Mouse (Mus musculus): ENCODE results near the gene Lhb. TPM values are rescaled to one million over a fixed set of nuclear protein-coding genes. Genes with fewer than 3 reads are reported as not detected.
A peak's percentile ranks its signal among the peaks of the same experiment; 100 is the strongest.
"Not testable (repeated sequence)": the region's sequence is repeated elsewhere in the genome, so short reads cannot be mapped to it uniquely, and the experiment has no call there.

Lhb gene
- total RNA-seq, 4 experiments from 2014 or later = not detected

DNA sequence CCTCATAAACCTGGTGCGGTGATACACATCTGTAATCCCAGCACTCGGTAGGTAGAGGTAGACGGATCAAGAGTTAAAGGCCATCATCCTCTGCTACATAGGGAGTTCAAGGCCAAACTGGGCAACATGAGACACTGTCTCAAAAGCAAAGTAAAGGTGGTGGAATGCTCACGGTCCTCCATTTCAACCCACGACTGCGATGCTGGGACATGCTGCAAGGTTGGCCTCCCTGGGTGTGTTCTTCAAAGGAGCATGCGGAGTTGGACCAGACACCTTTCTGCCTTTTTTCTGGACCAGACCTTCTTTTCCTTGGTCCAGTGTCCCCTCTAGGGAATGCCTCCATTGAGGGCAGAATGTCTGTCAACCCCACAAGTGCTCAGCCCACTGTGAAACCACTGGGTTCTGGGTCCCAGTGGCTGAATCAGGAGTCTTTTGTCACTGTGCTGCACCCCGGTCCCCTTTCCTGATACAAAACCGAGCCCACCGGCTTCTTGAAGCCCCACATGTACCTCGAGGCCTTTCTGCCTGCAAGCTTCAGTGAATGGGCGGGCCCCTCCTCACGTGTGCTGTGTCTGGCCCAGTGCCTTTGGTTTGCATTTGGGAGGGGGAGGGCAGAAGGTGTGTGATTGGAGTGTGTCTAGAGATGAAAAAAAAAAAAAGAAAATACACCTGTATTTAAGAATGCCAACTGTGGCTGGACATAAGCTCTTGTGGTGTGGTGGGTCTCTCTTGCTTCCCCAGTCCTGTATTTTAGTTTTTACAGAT is 35.5 kb downstream of the Lhb start:
- no peak for DNase-seq

DNA sequence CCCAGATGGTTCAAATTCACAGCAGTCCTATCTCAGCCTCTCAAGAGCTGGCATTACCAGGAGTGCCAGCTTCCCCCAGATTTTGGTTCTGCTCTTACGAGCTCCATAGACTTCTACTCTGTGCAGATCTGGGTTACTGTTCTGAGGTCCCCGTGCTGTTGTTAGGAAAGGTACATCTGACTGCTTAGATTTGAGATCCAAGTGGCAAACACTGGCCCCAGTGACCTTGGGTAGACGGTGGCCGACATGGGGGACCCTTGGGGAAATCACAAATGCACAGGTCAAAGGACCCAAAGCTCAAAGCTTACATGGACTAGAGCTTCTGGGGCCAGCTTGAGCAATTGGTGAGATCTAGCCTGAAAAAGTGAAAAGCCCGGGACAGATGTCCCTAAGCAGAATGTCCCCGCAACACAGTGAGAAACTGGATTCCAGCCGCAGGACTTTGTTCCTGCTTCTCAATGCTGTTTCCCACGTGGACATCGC is 36.1 kb downstream of the Lhb start:
- DNase-seq = no peak

DNA sequence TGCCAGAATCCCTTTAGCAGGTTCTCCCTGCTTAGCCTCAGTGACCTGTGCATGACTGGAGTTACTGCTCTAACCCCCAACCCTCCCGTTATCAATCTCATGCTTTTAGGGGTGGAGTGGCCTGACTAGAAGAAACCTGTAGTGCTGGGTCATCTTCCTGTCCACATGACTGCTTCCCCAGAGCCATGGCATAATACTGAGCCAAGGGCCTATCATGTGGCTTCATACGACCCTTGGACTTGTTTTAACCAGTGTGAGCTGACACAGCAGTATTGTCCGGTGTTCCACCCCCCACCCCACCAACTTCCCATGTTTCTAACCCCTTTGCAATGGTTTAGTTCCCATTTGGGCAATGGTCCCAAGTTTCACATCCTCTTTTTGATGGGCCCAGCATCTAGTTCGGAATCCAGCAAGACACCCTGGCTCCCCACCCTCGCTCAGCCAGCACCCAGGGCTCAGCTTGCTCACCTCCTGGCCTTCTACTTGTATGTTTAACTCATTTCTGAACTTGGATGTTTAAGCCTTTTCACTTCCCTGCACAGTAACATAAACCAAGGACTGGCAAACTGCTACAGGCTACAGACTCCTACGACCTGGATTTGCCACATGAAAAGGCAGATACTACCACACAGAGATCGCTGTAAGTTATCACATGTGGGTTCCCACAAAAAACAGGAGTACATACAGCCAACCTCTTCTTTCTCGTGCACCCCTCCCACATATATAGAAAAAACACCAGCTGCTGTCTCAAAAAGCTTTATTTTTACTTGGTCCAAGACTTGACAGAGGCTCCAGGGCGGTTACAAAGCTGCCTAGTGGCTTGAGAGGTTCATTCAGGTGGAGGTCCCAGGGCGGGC is 36.8 kb downstream of the Lhb start:
- no peak for DNase-seq

DNA sequence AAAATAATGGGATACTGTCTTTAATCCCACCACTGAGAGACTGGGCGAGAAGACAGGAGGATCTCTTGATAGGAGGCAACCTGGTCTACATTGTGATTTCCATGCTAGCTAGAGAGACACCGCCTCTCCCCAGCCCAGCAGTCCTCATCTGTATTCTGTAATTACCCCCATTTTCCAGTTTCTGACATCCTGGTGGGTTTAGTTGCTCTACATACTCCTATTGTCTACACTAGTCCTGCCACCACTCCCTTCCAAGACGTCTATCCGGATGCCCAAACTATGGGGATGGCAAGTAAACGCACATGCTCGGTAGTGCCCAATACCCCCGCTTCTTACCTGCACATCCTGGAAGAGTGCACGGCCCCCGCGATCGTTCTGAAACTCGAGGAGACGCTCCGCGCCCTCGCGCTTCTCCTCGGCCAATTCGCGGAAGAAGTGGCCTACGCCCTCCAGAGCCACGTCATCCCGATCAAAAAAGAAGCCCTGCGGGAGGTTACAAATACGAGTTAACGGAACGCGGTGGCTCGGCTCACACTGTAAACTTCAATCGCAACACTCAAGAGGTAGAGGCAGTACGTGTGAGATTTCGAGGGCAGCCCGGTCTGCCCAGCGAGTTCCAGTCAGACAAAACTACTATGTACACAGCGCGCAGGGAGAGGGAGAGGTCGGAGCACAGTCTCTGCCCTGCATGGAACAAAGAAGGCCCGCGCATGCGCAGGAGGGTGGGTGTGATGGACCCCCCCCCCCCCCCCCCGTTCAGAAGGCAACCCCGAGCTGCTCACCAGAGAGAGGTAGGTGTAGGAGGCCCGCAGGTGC is 38.3 kb downstream of the Lhb start:
- DNase-seq = no peak

DNA sequence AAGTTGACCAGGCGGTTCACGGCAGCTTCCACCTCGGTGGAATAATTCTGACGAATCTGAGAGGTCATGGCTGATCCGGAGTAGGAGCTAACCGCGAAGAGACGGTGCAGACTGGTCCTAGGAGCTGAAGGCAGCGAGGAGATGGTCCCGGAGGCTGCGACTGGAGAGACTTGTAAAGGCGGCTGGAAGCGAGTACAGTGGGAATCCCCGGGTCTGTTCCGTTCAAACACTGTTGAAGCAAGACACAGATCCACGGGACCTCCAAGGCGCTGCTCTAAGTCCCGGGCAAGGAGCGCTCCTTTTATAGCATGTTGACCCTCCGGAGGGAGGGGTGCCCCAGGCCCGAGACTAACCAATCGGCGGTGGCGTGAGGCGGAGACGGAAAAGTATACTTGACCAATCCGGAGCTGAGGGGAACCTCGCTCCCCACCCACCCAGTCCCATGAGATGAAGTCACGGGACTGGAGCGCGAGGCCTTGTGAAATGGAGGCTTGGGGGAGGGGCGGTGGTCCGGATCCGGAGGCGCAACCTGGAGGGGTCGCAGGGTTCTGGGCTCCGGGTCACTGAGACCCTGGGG is 39.0 kb downstream of the Lhb start, which contains the start of gene Ftl1:
Gene Ftl1 (minus strand): TSS at position 321 of the 577 bp plus-strand sequence.
- peak; percentile 98 for DNase-seq

DNA sequence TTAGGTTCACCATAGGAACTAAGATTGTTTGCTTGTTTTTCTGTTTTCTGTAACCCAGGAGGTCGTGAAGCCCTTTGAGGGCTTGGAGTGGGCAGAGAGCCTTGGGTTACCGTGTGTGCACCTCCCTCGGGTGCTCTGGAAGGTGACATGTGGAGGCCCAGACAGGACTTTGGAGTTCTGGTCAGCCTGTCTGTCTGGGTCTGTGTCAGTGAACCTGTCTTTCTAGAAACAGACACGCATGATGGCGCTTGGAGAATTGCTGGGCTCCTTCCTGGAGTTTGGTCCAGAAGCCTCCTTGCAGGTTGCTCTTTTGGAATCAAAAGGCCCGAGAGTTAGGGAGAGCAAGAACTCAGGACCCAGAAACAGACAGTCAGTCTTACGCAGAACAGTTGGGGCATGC is 39.8 kb downstream of the Lhb start:
- no peak for DNase-seq

DNA sequence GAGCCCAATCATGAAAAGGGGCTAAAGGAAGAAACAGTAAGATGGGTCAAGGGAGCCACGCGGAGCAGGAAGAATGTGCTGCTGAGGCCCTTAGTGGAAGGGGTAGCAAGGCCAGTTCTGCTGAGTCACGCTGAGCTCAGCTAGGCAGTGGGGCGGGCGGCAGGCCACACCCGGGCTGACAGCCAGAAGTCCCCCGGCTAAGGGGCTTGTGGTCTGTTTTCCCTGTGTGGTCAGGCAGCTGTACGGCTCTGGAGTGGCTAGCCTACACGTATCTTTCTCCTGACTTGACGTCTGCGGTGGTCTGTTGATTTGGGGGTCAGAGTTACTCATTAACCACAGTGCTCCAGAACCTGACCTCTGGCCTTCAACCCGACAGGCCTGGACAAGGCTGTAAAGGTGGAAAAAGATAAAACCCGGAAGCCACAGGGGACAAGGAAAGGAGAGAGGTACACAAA is 40.3 kb downstream of the Lhb start:
- peak; percentile 80 for DNase-seq

DNA sequence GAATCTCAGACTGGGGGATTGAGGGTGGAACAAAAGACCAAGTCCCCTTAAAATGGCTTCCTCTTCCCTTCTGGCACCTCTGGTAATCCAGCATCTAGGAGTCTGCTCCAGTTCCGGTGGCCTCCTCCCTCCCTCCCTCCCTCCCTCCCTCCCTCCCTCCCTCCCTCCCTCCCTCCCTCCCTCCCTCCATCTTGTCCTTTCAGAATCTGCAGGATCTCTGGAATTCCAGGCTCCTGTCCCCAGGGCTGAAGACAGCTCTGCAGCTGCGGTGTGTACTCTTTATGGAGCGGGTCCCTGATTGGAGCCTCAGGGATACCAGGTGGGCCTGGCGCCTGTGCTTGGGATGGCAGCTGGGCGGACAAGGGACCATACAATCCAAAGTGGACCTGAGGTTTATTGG is 40.7 kb downstream of the Lhb start:
- DNase-seq = no peak

DNA sequence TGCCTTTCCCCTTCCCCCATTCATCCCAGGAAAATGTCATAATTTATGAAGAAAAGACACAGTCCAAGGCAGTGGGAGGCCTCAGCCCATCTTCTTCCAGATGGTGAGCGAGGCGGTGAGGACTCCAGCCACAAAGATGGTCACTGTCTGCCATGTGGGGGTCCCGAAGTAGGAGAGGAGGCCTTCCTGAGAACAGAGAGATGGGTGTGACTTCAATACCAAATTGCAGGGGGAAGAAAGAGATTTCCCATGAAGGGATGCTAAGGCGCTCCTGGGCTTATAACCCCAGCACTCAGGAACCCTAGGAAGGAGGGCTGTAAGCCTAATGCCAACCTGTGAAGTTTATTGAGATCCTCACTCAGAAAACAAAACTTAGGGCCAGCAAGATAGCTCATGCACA is 41.2 kb downstream of the Lhb start:
- no peak for DNase-seq

DNA sequence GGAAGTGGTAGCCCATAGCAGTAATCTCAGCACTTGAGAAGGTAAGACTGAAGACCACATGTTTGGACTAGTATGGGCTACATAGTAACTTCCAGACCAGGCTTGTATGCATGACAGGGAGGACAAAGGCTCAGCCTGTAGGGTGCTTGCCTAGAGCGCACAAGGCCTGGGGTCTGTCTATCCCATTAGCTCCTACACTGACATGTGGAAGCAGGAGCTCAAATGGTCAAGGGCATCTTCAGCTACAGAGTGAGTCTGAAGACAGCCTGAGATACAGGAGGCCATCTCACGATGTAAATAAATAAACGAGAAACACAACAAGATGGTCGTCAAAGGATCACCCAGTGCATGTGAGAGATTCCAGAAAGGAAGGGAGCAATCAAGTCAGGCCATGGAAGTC is 41.7 kb downstream of the Lhb start:
- no peak for DNase-seq

DNA sequence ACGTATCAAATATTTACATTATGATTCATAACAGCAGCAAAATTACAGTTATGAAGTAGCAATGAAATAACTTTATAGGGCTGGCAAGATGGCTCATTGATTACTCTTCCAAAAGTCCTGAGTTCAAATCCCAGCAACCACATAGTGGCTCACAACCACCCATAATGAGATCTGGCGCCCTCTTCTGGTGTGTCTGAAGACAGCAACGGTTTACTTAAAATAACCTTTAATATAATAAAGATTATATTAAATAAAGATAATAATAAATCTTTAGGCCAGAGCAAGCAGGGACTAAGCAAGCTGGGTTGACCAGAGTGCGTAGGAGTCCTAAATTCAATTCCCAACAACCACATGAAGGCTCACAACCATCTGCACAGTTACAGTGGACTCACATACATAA is 42.2 kb downstream of the Lhb start:
- not testable (repeated sequence) for DNase-seq

DNA sequence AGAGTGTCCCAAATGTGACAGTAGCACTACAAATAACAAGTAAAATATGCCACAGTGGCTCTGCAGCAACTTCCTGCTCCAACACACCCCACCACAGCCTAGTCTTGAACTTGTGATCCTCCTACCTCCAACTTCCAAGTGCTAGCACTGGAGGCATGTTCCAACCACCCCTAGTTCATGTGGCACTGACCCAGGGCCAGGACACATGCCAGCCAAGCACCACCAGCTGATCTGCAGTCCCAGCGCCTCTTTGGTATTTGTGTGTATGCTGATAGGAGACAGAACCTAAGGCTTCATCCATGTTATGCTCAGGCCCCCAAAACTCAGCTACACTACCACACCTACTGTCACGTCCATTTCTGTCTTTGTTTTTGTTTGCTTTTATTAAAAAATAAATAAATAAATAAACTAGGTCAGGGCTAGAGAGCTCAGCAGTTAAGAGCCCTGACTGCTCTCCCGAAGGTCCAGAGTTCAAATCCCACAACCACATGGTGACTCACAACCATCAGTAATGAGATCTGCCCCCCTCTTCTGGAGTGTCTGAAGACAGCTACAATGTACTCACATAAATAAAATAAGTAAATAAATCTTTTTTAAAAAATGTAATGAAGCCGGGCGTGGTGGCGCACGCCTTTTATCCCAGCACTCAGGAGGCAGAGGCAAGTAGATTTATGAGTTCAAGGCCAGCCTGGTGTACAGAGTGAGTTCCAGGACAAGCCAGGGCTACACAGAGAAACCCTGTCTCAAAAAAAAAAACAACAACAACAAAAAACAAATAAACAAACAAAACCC is 43.6 kb downstream of the Lhb start:
- DNase-seq = no peak

DNA sequence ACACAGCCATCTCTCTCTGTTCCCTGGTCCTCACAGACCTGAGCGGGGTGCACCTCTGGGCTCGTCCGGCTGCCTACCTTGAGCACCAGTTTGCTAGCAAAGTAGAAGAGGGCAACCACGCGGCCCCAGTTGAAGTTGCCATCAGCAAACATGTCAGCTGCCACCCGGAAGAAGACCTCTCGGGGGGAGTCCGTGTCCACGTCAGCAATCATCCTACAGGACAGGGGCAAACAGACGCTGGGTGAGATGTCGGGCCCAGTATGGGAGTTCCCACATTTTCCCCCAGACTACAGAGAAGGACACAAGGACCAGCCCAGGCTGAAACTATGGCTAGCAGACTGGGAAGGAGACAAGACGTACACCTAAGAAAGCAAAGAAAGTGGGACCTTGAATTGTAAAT is 44.5 kb downstream of the Lhb start:
- no peak for DNase-seq

DNA sequence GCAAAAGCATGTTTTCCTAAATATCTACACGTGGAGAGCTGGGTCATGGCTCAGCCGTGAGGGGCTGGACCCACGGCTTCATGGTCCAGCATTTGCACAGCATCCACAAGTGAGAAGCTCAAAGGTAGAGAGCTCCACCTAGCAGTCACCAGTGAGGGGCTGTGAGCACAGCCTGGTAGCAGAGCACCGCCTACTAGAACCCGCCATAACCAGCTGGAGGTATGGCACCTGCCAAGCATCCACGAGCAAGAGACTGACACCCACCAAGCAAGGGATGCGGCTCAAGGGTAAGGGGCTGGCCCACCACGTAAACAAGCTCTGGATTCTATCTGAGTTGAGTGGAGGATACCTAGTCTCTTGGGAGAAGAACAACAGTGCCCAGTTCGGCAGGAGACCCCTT is 44.9 kb downstream of the Lhb start:
- no peak for DNase-seq

DNA sequence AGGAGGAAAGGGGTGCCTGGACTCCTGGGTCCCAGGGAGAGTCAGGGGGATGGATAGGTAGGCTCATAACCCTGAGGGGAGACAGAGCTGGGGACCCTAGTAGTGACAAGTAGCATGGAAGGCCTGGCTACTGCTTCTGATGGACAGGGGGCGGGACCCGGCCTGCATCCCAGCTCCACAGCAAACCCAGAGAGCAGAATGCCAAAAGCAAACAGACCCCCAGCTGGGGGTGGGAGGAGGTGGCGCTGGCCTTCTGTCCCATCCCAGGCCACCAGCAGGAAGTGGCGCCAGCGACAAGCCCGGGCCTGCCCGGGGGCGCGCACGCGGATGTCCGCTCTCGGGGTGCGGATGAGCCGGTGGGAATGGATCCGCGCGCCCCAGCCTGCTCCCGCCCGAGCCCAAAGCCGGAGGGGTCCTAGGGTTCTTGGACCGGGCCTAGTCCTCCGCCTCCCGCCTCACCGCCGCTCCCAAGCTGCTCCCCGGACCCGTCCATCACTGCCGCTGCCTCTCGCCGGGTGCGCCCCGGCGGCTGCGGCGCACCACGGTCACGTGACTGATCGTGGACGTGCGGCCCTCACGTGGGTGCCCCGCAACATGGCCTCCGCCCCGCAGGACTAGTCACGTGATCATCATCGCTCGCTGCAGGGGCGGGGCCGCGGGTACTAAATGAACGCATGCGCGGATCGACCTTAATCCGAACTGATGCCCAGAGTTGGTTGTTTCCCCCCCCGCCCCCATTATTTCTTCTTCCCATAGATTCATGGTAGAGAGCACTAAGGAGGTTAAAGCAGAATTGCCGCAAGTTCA is 45.9 kb downstream of the Lhb start, which contains the start of gene Bax:
Gene Bax (minus strand): TSS at position 616 of the 807 bp plus-strand sequence.
- peak; percentile 95 for DNase-seq

DNA sequence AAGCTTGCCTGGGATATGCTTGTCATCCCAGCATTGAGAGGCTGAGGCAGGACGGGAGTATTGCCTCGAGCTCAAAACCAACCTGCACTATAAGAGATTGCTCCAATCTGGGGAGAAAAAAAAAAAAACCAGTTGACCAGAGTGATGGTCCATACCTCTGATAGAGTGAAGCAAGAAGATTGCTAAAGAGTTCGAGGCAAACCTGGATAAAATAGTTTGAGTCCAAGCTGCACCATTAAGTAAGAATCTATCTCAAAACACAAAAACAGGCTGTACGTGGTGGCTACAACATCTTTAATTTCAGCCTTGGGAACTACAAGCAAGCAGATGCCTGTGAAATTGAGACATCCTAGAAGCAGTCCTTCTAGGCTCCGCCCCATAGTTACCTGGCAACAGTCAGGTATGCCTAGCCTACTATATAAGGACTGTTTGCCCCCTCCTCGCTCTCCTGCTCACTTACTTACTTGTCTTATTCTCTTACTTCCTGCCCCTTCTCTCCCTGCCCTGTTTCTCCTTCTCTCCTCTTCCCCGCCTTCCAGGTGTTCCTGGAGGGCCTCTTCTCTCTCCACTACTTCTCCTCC is 46.6 kb downstream of the Lhb start:
- no peak for DNase-seq

DNA sequence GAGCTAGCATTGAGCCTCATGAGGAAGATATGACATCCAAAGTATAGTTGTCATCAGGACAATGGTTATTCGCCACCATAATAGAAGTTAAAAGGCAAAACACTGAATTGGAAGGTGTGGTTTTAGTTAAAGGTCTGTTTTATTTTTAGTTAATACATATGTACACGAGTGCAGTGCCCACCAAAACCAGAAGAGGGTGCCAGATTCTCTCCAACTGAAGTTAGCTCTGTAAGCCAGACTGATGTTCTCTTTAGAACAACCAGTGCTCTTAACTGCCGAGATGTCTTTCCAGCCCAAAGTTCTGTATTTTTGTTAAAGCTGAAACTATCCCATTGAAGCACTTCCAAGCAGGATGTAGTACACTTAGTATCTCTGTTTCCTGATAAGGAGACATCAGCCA is 50.2 kb downstream of the Lhb start:
- DNase-seq = no peak

Measured in adrenal gland, adult 8-10 months (tissue).